ENCODE assay signal across 27 mouse cellular contexts in genomic region chr7:67004220-67004619, GRCm38 (mm10).
DNase-seq lines count a peak whose midpoint lies in the region; ATAC-seq and TF ChIP-seq lines count a peak whose summit lies in the region.
"Had no signal": no experiment of that assay in that cellular context is flagged by ENCODE, and none has a peak within 500 bp of the region (broad histone marks: within the 10 kb centered on the region; RNA-seq: fewer than 3 reads in every experiment).

No protein-coding gene starts in this region.

- H3K4me1 ChIP-seq in forebrain, embryonic 16.5 days (replicated peaks; ENCODE audit: control insufficient read depth, insufficient read depth, low read length): no peaks in the 10 kb centered on the region
- H3K4me1 ChIP-seq: embryonic facial prominence, embryonic 10.5 days; embryonic facial prominence, embryonic 15.5 days; heart, embryonic 13.5 days; limb, embryonic 13.5 days; lung, embryonic 15.5 days; megakaryocyte, embryonic 14.5 days; midbrain, embryonic 12.5 days had no signal

- no peak overlapping the region for H3K4me3 ChIP-seq in layer of hippocampus, adult 2 months
- no peak overlapping the region for H3K4me3 ChIP-seq in forebrain, embryonic 16.5 days (replicated peaks; ENCODE audit: low read length)
- H3K4me3 ChIP-seq: embryonic facial prominence, embryonic 10.5 days; embryonic facial prominence, embryonic 15.5 days; heart, embryonic 13.5 days; left cerebral cortex, adult 2 months; limb, embryonic 13.5 days; lung, embryonic 15.5 days; megakaryocyte, embryonic 14.5 days; midbrain, embryonic 12.5 days had no signal

- no peak overlapping the region for H3K4me2 ChIP-seq in forebrain, embryonic 16.5 days (ENCODE audit: low read length)
- H3K4me2 ChIP-seq: embryonic facial prominence, embryonic 15.5 days; heart, embryonic 13.5 days; hindbrain, embryonic 14.5 days; limb, embryonic 13.5 days; liver, embryonic 11.5 days; lung, embryonic 15.5 days; midbrain, embryonic 12.5 days had no signal

- H3K27me3 ChIP-seq in forebrain, embryonic 16.5 days (replicated peaks; ENCODE audit: control insufficient read depth, insufficient read depth, low read length): no peaks in the 10 kb centered on the region
- H3K27me3 ChIP-seq: embryonic facial prominence, embryonic 15.5 days; heart, embryonic 13.5 days; limb, embryonic 13.5 days; lung, embryonic 15.5 days; megakaryocyte, embryonic 14.5 days; midbrain, embryonic 12.5 days had no signal

- peak; percentile 82 for ATAC-seq in forebrain, embryonic 16.5 days
- ATAC-seq: intestine, postnatal 0 days; Patski had no signal

- DNase-seq in adrenal gland, postnatal 25 days: peak; percentile 5
- no peak for DNase-seq in adrenal gland, adult (ENCODE audit: inconsistent age in 2 of 2, low spot score in 1 of 2)
- DNase-seq in cerebellum, postnatal 14 days: peak; percentile 78 to 82
- DNase-seq in cerebellum, postnatal 4 days (ENCODE audit: low spot score in 2 of 2): no peak
- no peak for DNase-seq in layer of hippocampus, adult 2 months (ENCODE audit: low spot score in 2 of 2)
- DNase-seq in layer of hippocampus, postnatal 36 days: no peak
- no peak for DNase-seq in gastrocnemius, postnatal 4 days (ENCODE audit: low spot score in 2 of 2)
- DNase-seq: gastrocnemius, postnatal 25 days; heart, adult 18-20 months; heart, postnatal 10 days; kidney, postnatal 14 days; lung, postnatal 4 days; thymus, adult 2 months; thymus, postnatal 36 days had no signal

- no peak overlapping the region for H3K9ac ChIP-seq in forebrain, embryonic 16.5 days (replicated peaks; ENCODE audit: low read depth, low read length)
- H3K9ac ChIP-seq: embryonic facial prominence, embryonic 15.5 days; heart, embryonic 13.5 days; hindbrain, embryonic 14.5 days; limb, embryonic 13.5 days; lung, embryonic 15.5 days; midbrain, embryonic 12.5 days had no signal

- H3K27ac ChIP-seq in layer of hippocampus, adult 2 months: peak overlapping the region; percentile 84
- 0 out of 2 replicates have a peak overlapping the region, but pooled peaks have one; percentile 7 for H3K27ac ChIP-seq in forebrain, embryonic 16.5 days (ENCODE audit: low read length)
- H3K27ac ChIP-seq: embryonic facial prominence, embryonic 10.5 days; embryonic facial prominence, embryonic 15.5 days; heart, embryonic 13.5 days; hindbrain, embryonic 14.5 days; left cerebral cortex, adult 2 months; limb, embryonic 13.5 days; lung, embryonic 15.5 days; midbrain, embryonic 12.5 days had no signal

- TF ChIP-seq CTCF in layer of hippocampus, adult 2 months (conservative IDR thresholded peaks at IDR 0.05): no peak

- no peaks in the 10 kb centered on the region for H3K36me3 ChIP-seq in forebrain, embryonic 16.5 days (ENCODE audit: control insufficient read depth, insufficient read depth)
- H3K36me3 ChIP-seq: embryonic facial prominence, embryonic 10.5 days; midbrain, embryonic 12.5 days had no signal

- WGBS in forebrain, embryonic 16.5 days: 79% methylated on average over 5 of the region's 5 CpGs

- 0 out of 2 replicates have a peak, but pooled peaks cover 3% of the 10 kb centered on the region for H3K9me3 ChIP-seq in forebrain, embryonic 16.5 days (ENCODE audit: control insufficient read depth, low read length)
- H3K9me3 ChIP-seq: embryonic facial prominence, embryonic 15.5 days; lung, embryonic 15.5 days; midbrain, embryonic 12.5 days had no signal

Comparison
In these comparisons a context has a peak if more than half of its experiments do, and no peak if none do; other contexts are left out.
1. DNase-seq: peak in adrenal gland, postnatal 25 days (single experiment) and cerebellum, postnatal 14 days (2 of 2); none in adrenal gland, adult (0 of 2), cerebellum, postnatal 4 days (0 of 2), layer of hippocampus, adult 2 months (0 of 2), layer of hippocampus, postnatal 36 days (0 of 2) and gastrocnemius, postnatal 4 days (0 of 2).